Mouse (Mus musculus): ENCODE measurements at regions not wholly inside any gene's neighbourhood (a gene's known extent, or its start where the extent isn't known, plus 50 kb on each side); places are given as distances from the start of the nearest gene placed in this dataset.

- Histone ChIP-seq H3K4me2 (ENCODE audit: low read depth) (no peak overlapping the region), H3K27me3 (ENCODE audit: control insufficient read depth, insufficient read depth, insufficient read length) (no peaks in the 10 kb centered on the region), H3K4me3 (no peak overlapping the region), H3K36me3 (ENCODE audit: control insufficient read depth, insufficient read depth) (no peaks in the 10 kb centered on the region), H3K79me2 (ENCODE audit: control insufficient read depth, insufficient read depth) (no peaks in the 10 kb centered on the region), H3ac (ENCODE audit: control insufficient read depth, insufficient read length) (no peak overlapping the region)
- TF ChIP-seq POLR2A (IDR thresholded peaks at IDR 0.05; ENCODE audit: insufficient read length, low read depth) (no peak), CEBPB (IDR thresholded peaks at IDR 0.05; ENCODE audit: insufficient read depth, poor library complexity, severe bottlenecking) (no peak), TCF3 (IDR thresholded peaks at IDR 0.05; ENCODE audit: insufficient read length, low read depth) (no peak), TCF12 (IDR thresholded peaks at IDR 0.05; ENCODE audit: insufficient read depth, poor library complexity, severe bottlenecking) (no peak), MAX (IDR thresholded peaks at IDR 0.05; ENCODE audit: low read depth) (no peak), USF1 (IDR thresholded peaks at IDR 0.05; ENCODE audit: low read depth) (no peak), MYOD1 (IDR thresholded peaks at IDR 0.05; ENCODE audit: control insufficient read depth in 1 of 3, insufficient read length in 2 of 3, low read depth in 2 of 3) (no peak), SRF (IDR thresholded peaks at IDR 0.05; ENCODE audit: control insufficient read depth, insufficient read length, low read depth) (no peak), REST (IDR thresholded peaks at IDR 0.05; ENCODE audit: insufficient read depth, insufficient read length) (no peak), POLR2AphosphoS2 (IDR thresholded peaks at IDR 0.05; ENCODE audit: insufficient read length, low read depth) (no peak), E2F4 (IDR thresholded peaks at IDR 0.05; ENCODE audit: insufficient read depth) (no peak), MYOG (IDR thresholded peaks at IDR 0.05; ENCODE audit: control insufficient read depth in 1 of 3, insufficient read depth in 1 of 3, insufficient read length in 2 of 3, low read depth in 2 of 3) (no peak)
These were observed 360.2 kb upstream of the Fbxo33 start for GRCm38 (mm10) chr12:59579694-59580093.

GRCm38 (mm10) chr12:59563960-59564359, 344.4 kb upstream of the Fbxo33 start:
- Histone ChIP-seq H3K4me2 (ENCODE audit: low read depth) (no peak overlapping the region), H3K27me3 (ENCODE audit: control insufficient read depth, insufficient read depth, insufficient read length) (no peaks in the 10 kb centered on the region), H3K79me2 (ENCODE audit: control insufficient read depth, insufficient read depth) (no peaks in the 10 kb centered on the region), H3K36me3 (ENCODE audit: control insufficient read depth, insufficient read depth) (no peaks in the 10 kb centered on the region), H3ac (ENCODE audit: control insufficient read depth, insufficient read length) (no peak overlapping the region), H3K4me3 (no peak overlapping the region)
- TF ChIP-seq CEBPB (IDR thresholded peaks at IDR 0.05; ENCODE audit: insufficient read depth, poor library complexity, severe bottlenecking) (no peak), REST (IDR thresholded peaks at IDR 0.05; ENCODE audit: insufficient read depth, insufficient read length) (no peak), MYOD1 (IDR thresholded peaks at IDR 0.05; ENCODE audit: control insufficient read depth in 1 of 3, insufficient read length in 2 of 3, low read depth in 2 of 3) (no peak), SRF (IDR thresholded peaks at IDR 0.05; ENCODE audit: control insufficient read depth, insufficient read length, low read depth) (no peak), MAX (IDR thresholded peaks at IDR 0.05; ENCODE audit: low read depth) (no peak), TCF12 (IDR thresholded peaks at IDR 0.05; ENCODE audit: insufficient read depth, poor library complexity, severe bottlenecking) (no peak), E2F4 (IDR thresholded peaks at IDR 0.05; ENCODE audit: insufficient read depth) (no peak)

GRCm38 (mm10) chr12:59539788-59540187, 320.3 kb upstream of the Fbxo33 start:
- H3K4me3 ChIP-seq = no peak overlapping the region
- no peak overlapping the region for H3ac ChIP-seq (ENCODE audit: control insufficient read depth, insufficient read length)
- H3K4me2 ChIP-seq (ENCODE audit: low read depth) = no peak overlapping the region
- TF ChIP-seq POLR2A (IDR thresholded peaks at IDR 0.05; ENCODE audit: insufficient read length, low read depth) (no peak), MYOG (IDR thresholded peaks at IDR 0.05; ENCODE audit: control insufficient read depth in 1 of 3, insufficient read depth in 1 of 3, insufficient read length in 2 of 3, low read depth in 2 of 3) (no peak), USF1 (IDR thresholded peaks at IDR 0.05; ENCODE audit: low read depth) (no peak)
- H3K79me2 ChIP-seq (ENCODE audit: control insufficient read depth, insufficient read depth) = no peaks in the 10 kb centered on the region
- H3K36me3 ChIP-seq (ENCODE audit: control insufficient read depth, insufficient read depth) = no peaks in the 10 kb centered on the region
- no peaks in the 10 kb centered on the region for H3K27me3 ChIP-seq (ENCODE audit: control insufficient read depth, insufficient read depth, insufficient read length)

- no peak overlapping the region for H3ac ChIP-seq (ENCODE audit: control insufficient read depth, insufficient read length)
- H3K36me3 ChIP-seq (ENCODE audit: control insufficient read depth, insufficient read depth) = no peaks in the 10 kb centered on the region
- no peak overlapping the region for H3K4me3 ChIP-seq
- no peaks in the 10 kb centered on the region for H3K27me3 ChIP-seq (ENCODE audit: control insufficient read depth, insufficient read depth, insufficient read length)
- H3K4me2 ChIP-seq (ENCODE audit: low read depth) = no peak overlapping the region
- H3K79me2 ChIP-seq (ENCODE audit: control insufficient read depth, insufficient read depth) = no peaks in the 10 kb centered on the region
- no peak for TF ChIP-seq POLR2A (IDR thresholded peaks at IDR 0.05; ENCODE audit: insufficient read length, low read depth)
- TF ChIP-seq REST (IDR thresholded peaks at IDR 0.05; ENCODE audit: insufficient read depth, insufficient read length) = no peak
- TF ChIP-seq TCF3 (IDR thresholded peaks at IDR 0.05; ENCODE audit: insufficient read length, low read depth) = no peak
- TF ChIP-seq MAX (IDR thresholded peaks at IDR 0.05; ENCODE audit: low read depth) = no peak
- no peak for TF ChIP-seq SRF (IDR thresholded peaks at IDR 0.05; ENCODE audit: control insufficient read depth, insufficient read length, low read depth)
- TF ChIP-seq MYOD1 (IDR thresholded peaks at IDR 0.05; ENCODE audit: control insufficient read depth in 1 of 3, insufficient read length in 2 of 3, low read depth in 2 of 3) = no peak
- TF ChIP-seq USF1 (IDR thresholded peaks at IDR 0.05; ENCODE audit: low read depth) = no peak
- TF ChIP-seq CEBPB (IDR thresholded peaks at IDR 0.05; ENCODE audit: insufficient read depth, poor library complexity, severe bottlenecking) = no peak
- TF ChIP-seq POLR2AphosphoS2 (IDR thresholded peaks at IDR 0.05; ENCODE audit: insufficient read length, low read depth) = no peak
- no peak for TF ChIP-seq TCF12 (IDR thresholded peaks at IDR 0.05; ENCODE audit: insufficient read depth, poor library complexity, severe bottlenecking)
- no peak for TF ChIP-seq MYOG (IDR thresholded peaks at IDR 0.05; ENCODE audit: control insufficient read depth in 1 of 3, insufficient read depth in 1 of 3, insufficient read length in 2 of 3, low read depth in 2 of 3)
- no peak for TF ChIP-seq E2F4 (IDR thresholded peaks at IDR 0.05; ENCODE audit: insufficient read depth)
These were observed 311.0 kb upstream of the Fbxo33 start for GRCm38 (mm10) chr12:59530521-59530920.

- Histone ChIP-seq H3K27me3 (ENCODE audit: control insufficient read depth, insufficient read depth, insufficient read length) (no peaks in the 10 kb centered on the region), H3ac (ENCODE audit: control insufficient read depth, insufficient read length) (no peak overlapping the region), H3K79me2 (ENCODE audit: control insufficient read depth, insufficient read depth) (no peaks in the 10 kb centered on the region), H3K4me2 (ENCODE audit: low read depth) (no peak overlapping the region), H3K4me3 (no peak overlapping the region), H3K36me3 (ENCODE audit: control insufficient read depth, insufficient read depth) (no peaks in the 10 kb centered on the region)
- no peak for TF ChIP-seq TCF12 (IDR thresholded peaks at IDR 0.05; ENCODE audit: insufficient read depth, poor library complexity, severe bottlenecking)
- no peak for TF ChIP-seq POLR2AphosphoS2 (IDR thresholded peaks at IDR 0.05; ENCODE audit: insufficient read length, low read depth)
- TF ChIP-seq MYOG (IDR thresholded peaks at IDR 0.05; ENCODE audit: control insufficient read depth in 1 of 3, insufficient read depth in 1 of 3, insufficient read length in 2 of 3, low read depth in 2 of 3) = no peak
- TF ChIP-seq REST (IDR thresholded peaks at IDR 0.05; ENCODE audit: insufficient read depth, insufficient read length) = no peak
- TF ChIP-seq CEBPB (IDR thresholded peaks at IDR 0.05; ENCODE audit: insufficient read depth, poor library complexity, severe bottlenecking) = no peak
- TF ChIP-seq MYOD1 (IDR thresholded peaks at IDR 0.05; ENCODE audit: control insufficient read depth in 1 of 3, insufficient read length in 2 of 3, low read depth in 2 of 3) = no peak
- TF ChIP-seq MAX (IDR thresholded peaks at IDR 0.05; ENCODE audit: low read depth) = no peak
These were observed 303.8 kb upstream of the Fbxo33 start for GRCm38 (mm10) chr12:59523368-59523767.

Measured in myocyte (in vitro differentiated cells).